Mouse (Mus musculus): ENCODE results near the gene Cdk2ap2. TPM values are rescaled to one million over a fixed set of nuclear protein-coding genes. Genes with fewer than 3 reads are reported as not detected.

Cdk2ap2 gene
- polyA plus RNA-seq, 1 experiment = 70.4 TPM

DNA sequence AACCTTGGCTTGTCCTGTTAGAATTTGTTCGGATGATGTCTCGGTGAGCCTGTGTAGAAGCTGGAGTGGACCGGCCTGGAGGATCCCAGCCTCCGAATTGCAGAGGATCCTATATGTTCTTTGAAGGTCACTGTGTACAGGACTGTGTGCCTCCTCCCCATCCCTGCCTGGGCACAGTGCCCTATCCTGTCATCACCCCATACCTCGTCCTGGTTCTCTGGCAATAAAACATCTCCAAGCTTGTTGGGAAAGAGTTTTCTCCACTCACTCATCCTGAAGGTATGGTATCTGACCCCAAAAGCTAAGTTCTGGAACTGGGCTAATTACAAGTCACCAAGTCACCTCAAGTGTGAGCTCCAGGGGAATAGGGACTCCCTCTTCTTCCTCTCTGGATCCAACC, 9.9 kb upstream of the Cdk2ap2 start:
- TF ChIP-seq GATA1 (IDR thresholded peaks at IDR 0.05; ENCODE audit: low read length) = no peak

DNA sequence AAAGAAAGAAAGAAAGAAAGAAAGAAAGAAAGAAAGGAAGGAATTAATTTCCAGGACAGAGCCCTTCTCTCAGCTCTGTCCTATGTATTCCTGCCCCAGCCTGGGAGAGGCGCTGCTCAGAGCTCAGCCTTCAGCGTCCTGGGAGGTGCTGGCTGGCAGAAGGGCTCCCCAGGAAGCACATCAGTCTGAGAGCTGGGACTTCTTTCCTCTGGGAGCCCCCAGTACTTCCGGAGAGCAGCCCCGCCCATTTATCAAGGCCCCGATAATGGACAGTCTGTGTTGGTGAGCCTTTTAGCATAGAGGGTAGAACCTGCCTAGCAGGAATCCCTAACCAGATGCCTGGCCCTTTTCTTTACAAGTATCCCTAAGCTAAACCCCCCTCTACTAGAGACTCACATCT, 8.8 kb upstream of the Cdk2ap2 start:
- TF ChIP-seq GATA1 (IDR thresholded peaks at IDR 0.05; ENCODE audit: low read length) = no peak

DNA sequence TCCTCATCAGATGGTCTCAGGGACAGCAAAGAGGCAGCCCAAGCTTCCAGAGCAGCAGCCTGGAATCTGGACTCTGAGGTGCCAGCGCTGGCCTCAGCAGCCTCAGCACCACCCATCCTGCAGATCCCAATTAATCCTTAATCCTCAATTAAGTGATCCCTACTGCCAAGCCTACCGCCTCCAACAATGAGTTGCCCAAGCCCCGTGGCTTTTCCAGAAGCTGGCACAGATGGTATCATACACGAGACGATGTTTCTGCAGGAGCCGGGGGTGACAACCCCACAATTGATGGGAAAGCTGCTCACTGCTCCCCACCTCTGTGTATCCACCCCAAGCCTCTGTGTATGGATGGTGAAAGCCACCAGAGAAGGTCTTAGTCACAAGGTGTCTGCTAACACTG, 7.9 kb upstream of the Cdk2ap2 start:
- TF ChIP-seq GATA1 (IDR thresholded peaks at IDR 0.05; ENCODE audit: low read length) = no peak

DNA sequence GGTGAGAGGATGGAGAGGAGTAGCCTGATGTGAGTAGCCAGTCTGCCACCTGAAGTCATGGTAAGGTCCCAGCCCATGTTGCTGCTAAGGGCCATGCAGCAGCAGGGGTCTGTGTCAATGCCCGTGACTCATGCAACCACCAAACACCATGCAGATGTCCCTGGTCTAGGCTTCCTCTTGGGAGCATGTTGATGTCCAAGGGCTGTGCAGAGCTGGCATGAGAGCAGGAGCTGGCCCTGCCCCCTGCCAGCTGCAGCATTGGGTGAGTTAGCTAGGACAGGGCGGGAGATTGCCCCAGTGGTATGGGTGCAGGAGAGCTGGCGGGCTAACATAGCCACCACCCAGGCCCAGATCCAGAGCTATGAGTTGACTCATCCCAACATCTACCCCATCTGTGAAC, 6.5 kb upstream of the Cdk2ap2 start:
- TF ChIP-seq GATA1 (IDR thresholded peaks at IDR 0.05; ENCODE audit: low read length) = no peak

DNA sequence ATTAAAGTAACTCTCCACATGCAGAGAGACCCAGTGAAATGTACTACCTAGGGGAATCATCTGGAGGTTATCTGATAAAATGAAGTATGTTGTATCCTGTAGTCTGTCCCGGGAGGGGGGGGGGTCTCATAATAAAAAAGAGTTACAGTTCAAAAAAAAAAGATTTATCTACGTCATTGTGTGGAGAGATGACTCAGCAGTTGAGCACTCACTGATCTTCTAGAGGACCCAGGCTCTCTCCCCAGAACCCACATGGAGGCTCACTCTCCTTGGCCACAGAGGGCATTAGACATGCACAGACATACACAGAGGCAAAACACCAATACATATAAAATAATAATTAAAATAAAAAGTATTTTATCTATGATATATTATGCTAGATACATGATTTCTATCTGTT, 5.6 kb upstream of the Cdk2ap2 start:
- no peak for TF ChIP-seq GATA1 (IDR thresholded peaks at IDR 0.05; ENCODE audit: low read length)

DNA sequence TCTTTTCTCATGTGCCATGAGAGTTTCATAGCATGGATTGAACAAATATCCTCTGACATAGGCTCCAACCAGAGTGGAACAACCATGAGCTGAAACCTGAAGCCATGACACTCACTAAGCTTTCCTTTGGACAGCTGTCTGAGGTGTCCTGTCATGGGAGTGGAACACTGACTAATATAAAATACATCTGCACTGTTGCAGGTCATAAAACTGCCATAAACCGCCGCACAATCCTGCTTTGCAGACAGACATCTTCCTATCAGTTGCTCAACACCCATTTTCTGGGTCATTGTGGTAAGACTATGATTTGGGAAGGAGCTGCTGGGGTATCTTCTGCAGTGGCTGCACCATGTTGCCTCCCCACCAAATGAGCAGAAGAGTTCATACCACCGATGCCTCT, 4.2 kb upstream of the Cdk2ap2 start:
- TF ChIP-seq GATA1 (IDR thresholded peaks at IDR 0.05; ENCODE audit: low read length) = no peak

DNA sequence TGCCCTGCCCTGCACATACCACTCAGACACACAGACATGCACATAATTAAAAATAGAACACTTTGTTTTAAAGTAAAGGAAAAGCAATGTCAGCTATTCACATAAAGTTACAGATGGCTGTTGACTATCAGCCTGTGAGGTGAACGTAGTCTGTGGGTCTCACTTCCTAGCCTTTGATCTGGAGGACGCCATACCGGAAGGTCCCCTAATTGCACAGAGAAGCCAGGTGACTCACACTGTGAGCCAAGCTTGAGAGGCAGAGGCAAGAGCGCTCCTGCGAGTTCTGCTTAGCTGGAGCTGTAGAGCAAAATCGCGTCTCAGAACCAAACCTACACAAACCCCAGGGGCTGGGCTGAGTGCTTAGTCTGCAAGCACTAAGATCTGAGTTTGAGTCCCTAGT, 3.2 kb upstream of the Cdk2ap2 start:
- TF ChIP-seq GATA1 (IDR thresholded peaks at IDR 0.05; ENCODE audit: low read length) = no peak

DNA sequence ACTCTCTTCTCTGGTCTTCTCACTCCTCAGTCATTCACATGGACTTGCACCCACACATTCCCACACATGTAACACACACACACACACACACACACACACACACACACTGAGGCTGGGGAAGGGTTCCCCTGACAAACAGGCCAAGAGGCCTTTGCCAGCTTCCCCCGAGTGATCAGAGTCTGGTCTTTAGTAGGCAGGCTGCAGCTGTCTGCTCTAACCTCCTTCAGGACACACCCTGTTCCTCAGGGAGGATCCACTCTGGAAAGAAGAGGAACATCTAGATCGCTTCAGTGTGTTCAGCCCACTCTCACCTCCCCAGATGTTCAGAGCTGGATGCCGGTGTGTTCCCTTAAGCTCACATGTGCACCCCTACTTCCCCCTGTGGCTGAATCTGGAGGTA, 2.6 kb upstream of the Cdk2ap2 start:
- no peak for TF ChIP-seq GATA1 (IDR thresholded peaks at IDR 0.05; ENCODE audit: low read length)

DNA sequence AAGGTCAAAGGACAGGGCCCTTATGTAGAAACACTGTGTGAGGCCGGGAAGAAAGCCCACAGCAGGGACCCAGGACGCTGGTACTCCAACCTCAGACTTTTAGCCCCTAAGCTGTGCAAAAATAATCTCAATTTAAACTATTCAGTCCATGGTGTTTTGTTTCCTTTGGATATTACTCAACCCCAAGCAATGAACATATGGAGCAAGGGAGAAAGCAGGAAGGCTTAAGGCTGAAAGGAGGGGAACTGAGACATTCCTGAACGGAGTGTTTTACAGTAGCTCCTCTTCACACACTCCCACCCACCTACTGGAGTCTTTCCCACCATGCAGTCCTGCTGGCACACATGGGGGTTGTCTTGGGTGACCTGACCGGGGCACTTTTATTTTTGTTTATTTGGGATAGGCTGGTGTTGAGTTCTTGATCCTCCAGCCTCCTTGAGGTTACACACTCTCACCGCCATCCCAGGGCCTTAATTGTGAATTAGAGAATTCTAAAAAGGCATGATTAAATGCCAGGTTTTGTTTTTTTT, 2.1 kb upstream of the Cdk2ap2 start:
- no peak for TF ChIP-seq GATA1 (IDR thresholded peaks at IDR 0.05; ENCODE audit: low read length)

DNA sequence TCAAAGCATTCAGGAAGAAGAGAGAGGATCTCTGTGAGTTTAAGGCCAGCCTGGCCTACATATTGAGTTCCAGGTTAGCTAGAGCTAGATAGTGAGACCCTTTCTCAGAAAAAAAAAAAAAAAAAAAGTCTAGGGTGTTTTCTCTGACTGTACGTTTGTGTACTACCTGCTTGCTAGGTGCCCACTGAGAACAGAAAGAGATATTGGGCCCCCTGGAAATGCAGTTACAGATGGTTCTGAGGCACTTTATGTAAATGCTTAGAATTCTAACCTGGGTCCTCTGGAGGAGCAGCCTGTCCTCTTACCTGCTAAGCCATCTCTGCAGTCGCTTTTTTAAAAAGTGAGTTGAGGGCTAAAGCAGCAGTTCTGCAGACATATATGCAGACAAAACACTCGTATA, 1.2 kb upstream of the Cdk2ap2 start:
- TF ChIP-seq GATA1 (IDR thresholded peaks at IDR 0.05; ENCODE audit: low read length) = no peak

DNA sequence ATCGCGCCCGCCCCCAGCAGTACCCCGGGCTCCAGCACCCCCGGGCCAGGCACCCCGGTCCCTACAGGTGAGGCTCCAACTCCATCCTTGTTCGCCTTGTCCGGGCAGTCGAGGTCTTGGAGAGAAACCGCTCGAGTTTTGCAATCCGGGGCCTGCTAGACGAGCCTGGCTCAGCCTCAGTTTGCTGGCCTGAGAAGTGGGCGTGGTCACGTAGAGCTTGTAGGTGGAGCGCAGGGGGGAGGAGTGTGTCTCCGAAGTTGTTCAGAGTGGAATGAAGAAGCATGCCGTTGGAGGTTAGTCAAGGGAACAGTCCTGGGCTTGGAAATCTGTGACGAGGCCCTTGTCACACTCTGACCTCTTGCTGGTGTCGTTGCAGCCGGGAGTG, 451 bp downstream of the Cdk2ap2 start:
- no peak for TF ChIP-seq GATA1 (IDR thresholded peaks at IDR 0.05; ENCODE audit: low read length)

DNA sequence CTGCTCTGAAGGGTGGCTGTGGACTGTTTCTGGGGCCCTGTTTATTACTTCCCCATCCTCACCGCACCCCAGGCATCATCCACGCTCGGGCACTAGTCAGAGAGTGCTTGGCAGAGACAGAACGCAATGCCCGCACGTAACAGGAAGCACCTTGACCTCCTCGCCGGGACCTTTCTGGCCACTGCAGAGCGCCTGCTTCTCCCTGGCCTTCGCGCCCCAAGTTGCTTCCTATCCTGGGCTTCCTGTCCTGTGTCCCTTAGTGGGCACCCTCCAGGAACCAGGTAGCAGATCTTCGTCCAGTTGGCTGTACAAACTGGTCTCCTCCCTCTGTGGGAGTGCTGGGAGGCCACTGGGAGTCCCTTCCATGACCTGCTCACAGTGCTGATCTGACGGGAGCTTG, 1.4 kb downstream of the Cdk2ap2 start:
- TF ChIP-seq GATA1 (IDR thresholded peaks at IDR 0.05; ENCODE audit: low read length) = no peak

DNA sequence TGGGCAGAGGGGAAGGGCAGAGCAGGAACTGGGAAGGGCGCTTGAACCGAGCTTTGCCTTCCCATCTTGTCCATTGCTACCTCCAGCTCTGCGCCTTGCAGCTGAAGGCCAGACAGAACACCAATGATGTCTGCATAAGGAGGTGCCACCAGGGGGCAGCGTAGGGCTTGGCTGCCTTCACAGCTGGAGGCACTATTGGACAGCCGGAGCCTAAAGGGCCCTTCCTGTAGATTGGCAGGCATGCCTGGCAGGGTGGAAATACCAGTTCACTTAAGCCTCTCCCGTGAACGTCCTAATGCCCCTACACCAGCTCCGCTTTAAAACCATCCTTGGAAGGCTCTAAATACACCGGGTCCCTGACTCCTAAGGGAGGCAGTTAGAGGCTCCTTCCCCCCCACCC, 2.1 kb downstream of the Cdk2ap2 start:
- no peak for TF ChIP-seq GATA1 (IDR thresholded peaks at IDR 0.05; ENCODE audit: low read length)

DNA sequence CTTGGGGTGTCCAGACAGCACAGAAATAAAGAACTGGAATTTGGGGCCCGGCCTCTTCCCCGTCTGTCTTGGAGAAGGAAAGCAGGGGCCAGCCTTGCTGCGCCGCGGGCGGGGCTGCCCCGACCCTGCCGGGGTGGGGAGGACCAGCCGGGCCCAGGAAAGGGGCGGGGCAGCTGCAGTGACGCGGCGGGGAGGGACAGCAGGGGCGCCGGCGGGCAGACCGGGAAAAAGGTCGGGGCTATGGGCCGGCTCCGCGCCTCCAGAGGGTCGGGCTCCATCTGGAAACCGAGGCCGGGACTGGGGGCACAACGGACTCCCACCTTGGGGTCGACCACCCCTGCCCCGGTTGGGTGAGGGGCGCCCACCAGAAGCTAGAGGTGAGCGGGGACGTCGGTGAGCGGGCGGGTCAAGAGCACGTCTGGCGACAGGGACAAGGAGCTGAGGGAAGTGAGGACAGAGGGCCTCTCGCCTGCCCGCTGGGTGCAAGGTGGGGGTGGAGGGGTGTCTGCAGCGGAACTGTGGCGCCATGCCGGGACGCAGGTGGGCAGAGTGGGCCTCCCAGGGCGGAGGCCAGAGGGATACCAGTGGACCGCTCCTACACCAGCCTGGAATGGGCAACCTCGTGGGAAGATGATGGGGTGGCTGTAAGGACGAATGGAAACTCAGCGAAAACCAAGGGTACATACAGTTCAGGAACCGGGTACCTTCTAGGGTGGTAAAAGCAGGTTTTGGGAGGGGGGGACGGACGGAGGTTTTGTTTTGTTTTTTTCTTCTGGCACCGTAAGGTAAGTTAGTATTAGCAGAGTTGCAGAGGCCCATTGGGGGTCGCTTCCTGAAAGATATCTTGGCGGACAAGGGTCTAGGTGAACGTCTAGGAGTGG, 3.1 kb downstream of the Cdk2ap2 start, which contains the start of gene Pitpnm1:
TSS of gene Pitpnm1 (plus strand) at position 162 of the 881 bp plus-strand sequence.
- TF ChIP-seq GATA1 (IDR thresholded peaks at IDR 0.05; ENCODE audit: low read length) = no peak

DNA sequence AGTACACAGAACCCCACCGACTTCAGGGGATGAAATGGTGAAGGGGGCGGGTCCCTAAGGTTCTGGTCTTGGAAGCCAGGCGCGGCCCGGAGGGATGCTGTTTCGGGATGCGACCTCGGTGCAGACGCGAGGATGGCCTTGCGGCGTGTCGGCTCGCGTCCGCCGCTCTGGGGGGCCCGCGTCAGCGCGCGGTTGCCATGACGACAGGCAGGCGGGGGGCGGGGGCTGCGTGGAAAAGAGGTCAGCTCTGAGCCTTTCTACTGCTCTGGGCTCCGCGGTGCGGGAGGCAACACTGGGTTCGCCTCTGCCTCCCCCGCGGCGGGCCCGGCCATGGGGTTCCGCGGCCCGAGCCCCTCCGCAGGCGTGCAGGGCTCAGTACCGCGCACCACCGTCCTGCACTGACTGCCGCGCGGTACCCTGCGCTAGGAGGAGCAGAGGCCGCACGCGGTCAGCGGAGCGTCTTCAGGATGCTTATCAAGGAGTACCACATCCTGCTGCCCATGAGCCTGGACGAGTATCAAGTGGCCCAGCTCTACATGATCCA, 3.8 kb downstream of the Cdk2ap2 start:
- no peak for TF ChIP-seq GATA1 (IDR thresholded peaks at IDR 0.05; ENCODE audit: low read length)

DNA sequence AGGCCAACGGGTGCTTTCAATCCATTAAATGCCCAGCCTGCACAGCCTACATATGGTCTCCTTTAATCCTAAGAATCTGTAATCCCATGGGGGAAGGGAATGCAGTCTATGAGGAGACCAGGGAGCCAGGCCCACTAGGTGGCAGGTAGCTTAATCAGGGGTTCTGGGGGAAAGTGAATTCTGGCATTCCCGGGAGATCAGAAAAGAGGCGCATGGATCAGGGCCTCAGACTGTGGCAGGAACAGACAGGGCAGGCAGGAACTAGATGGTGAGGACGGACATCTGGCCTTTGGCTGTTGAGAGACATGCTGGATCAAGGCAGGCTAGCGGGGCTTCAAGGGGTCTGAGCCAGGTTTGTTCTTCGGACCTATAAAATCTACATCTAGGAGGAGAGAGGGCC, 4.5 kb downstream of the Cdk2ap2 start:
- no peak for TF ChIP-seq GATA1 (IDR thresholded peaks at IDR 0.05; ENCODE audit: low read length)

DNA sequence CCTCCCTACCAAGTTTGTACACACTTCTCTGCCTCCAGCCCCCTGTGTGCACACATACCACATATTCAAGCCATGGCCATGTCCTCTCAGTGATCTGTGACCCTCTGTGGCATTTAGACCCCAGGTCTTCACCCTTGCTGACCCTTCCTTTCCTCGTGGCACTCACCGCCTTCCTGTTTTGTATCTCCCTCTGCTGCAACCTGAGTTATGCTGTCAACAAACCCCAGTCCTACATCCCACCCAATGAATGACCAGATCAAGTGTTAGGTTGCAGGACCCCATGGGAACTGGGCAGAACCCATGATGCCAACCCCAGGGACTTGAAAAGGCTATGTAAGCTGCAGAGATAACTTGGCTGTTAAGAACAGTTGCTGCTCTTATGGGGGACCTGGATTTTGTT, 5.1 kb downstream of the Cdk2ap2 start:
- TF ChIP-seq GATA1 (IDR thresholded peaks at IDR 0.05; ENCODE audit: low read length) = no peak

All from G1E-ER4 (cell line).